Mouse (Mus musculus): ENCODE measurements at regions not wholly inside any gene's neighbourhood (a gene's known extent, or its start where the extent isn't known, plus 50 kb on each side); places are given as distances from the start of the nearest gene placed in this dataset.
"Not testable (repeated sequence)": the region's sequence is repeated elsewhere in the genome, so short reads cannot be mapped to it uniquely, and the experiment has no call there.

- no peak for DNase-seq (ENCODE audit: low spot score)
Measured at GRCm38 (mm10) chr5:74829003-74829402, 126.3 kb upstream of the Lnx1 start.

- no peak for DNase-seq (ENCODE audit: low spot score)
Measured at GRCm38 (mm10) chr5:74827944-74828343, 125.2 kb upstream of the Lnx1 start.

DNA sequence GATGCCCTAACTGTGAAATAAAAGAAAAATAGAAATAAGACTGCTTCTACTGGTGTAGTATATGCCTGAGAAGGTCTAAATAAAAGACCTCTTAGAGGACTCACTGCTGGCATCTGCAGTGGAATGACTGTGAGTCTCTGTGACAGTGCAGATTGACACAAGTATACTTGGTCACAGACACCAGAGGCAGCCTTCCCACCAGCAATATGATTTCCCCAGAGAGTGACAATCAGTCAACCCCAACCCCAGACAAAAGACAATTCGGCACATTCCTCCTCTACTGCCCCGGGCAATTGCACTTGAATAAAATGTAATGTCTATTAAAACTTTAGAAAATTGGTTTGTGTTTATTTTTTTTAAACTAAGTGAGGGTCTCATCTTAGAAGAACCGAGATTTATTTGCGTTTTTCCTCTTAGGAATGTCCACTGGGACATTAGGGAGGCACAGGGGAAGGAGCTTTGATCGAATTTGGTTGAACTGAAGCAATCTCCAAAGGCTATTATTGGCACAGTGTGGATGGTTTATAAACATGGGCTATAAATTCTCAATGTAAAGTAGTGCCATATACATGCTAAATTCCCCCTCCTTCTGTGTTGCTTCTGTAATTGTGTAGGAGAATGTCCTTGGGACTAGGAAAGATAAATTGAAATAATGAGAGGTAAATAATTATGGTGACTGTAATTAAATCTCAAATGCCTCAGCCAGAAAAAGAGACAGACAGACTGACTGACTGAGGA is 123.0 kb upstream of the Lnx1 start:
- DNase-seq (ENCODE audit: low spot score): no peak

GRCm38 (mm10) chr5:74823719-74824118 is 121.0 kb upstream of the Lnx1 start:
- DNase-seq (ENCODE audit: low spot score): no peak

DNA sequence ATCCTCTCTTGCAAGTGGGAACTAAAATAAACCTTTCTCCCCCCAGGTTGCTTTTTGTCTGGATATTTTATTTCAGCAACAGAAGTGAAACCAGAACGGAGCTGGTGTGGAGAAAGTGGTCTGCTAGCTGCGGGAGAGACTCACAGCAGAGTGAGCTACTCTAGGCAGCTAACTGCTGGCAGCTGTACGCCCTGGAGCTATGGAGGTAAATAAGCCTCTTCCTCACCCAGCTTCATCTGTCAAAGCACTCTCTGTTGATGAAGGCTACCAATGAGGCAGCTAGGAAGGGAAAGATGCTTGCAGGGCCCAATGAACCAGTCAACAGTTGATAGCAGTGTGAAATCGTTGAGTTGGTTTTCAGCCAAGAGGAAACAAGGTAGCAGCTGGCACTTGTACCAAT is 119.3 kb upstream of the Lnx1 start:
- no peak for DNase-seq (ENCODE audit: low spot score)

GRCm38 (mm10) chr5:74816523-74816922 is 113.8 kb upstream of the Lnx1 start:
- no peak for DNase-seq (ENCODE audit: low spot score)

DNA sequence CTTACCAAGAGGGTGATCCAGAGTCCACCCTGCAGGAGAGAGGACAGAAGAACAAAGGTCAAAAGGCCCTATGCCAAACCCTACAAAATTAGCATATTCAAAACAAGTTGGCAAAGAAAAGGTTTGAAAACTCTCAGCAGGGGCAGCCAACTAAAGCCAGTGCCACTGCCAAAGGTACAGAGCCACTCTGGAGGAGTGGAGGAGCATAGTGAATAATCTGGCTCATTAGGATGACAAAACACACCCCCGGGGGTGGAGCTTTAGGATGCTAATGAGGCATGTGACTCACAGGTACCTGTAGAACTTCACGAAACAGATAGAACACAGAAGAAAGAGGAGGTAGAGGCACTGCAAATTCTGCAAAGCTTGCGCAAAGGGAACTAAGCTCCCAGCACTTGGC is 110.7 kb upstream of the Lnx1 start:
- no peak for DNase-seq (ENCODE audit: low spot score)

GRCm38 (mm10) chr5:74811046-74811445 is 108.3 kb upstream of the Lnx1 start:
- DNase-seq (ENCODE audit: low spot score): no peak

DNA sequence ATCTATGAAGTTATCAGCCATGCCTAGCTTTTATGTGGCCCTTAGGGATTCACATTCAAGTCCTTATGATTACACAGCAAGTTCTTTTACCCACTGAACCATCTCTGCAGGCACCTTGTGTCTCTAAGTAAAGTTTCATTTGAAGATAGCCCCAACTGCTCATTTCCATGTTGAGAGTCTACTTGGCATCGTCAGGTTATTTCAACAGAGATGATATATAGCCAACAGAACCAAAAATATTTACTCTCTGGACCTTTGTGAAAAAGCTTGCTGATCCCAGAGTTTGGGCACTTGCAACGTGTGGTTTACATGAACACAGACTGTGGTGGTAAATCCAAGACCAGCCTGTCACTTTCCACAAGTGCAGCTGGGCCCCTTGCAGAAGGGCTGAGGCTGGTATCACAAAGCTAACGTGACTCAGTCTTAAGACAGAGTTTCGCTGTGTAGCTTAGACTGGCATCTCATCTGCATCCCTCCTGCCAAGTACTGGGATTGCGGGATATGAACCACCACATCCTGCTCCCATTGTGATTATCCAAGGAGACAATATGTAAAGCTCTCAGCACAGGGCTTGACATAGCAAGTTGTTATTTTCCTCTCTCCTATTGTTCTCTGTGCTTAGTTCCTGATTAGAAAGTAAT is 105.0 kb upstream of the Lnx1 start:
- DNase-seq (ENCODE audit: low spot score): no peak

- no peak for DNase-seq (ENCODE audit: low spot score)
Measured at GRCm38 (mm10) chr5:74801946-74802345, 99.2 kb upstream of the Lnx1 start.

DNA sequence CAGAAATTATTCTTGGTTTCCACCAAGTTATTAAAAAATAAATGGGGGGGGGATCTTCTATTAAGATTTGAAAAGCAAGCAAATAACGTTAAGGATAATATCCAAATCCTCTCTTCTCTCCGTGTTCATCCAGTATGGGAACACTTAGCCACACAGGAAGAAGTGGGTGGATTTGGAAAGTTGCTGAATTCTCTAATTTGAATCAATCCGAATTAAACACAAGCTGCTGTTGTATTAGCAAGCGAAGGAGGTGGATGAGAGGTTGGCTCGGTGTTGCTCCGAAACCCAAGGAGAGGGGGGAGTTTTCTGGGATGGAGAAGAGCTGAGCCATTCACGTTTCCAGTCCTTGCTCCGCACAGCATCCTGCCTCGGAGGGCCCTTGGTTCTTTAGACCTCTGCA is 97.6 kb upstream of the Lnx1 start:
- no peak for DNase-seq (ENCODE audit: low spot score)

GRCm38 (mm10) chr5:74796421-74797067 is 93.8 kb upstream of the Lnx1 start:
- DNase-seq (ENCODE audit: low spot score): no peak

DNA sequence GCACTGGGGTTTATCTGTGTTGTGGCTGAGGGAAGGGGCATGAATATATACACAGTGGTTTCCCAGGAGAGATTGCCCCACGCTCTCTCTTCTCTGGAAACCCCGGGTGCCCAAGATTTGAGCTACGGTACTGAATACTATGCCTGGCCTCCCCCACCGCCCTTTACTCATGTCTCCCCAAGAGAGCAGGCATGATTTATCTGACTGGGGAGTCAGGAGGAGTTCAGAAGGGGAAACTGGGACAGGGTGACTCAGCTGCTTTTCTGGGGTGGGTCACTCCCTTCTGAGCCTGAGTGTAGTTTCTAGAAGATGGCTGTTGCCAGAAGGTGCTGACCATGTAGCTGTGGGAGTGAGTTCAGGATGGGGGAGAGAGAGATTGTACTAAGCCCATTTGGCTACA is 92.0 kb upstream of the Lnx1 start:
- DNase-seq (ENCODE audit: low spot score): no peak

GRCm38 (mm10) chr5:74793431-74793830 is 90.7 kb upstream of the Lnx1 start:
- DNase-seq (ENCODE audit: low spot score): no peak

GRCm38 (mm10) chr5:74792936-74793335 is 90.2 kb upstream of the Lnx1 start:
- no peak for DNase-seq (ENCODE audit: low spot score)

DNA sequence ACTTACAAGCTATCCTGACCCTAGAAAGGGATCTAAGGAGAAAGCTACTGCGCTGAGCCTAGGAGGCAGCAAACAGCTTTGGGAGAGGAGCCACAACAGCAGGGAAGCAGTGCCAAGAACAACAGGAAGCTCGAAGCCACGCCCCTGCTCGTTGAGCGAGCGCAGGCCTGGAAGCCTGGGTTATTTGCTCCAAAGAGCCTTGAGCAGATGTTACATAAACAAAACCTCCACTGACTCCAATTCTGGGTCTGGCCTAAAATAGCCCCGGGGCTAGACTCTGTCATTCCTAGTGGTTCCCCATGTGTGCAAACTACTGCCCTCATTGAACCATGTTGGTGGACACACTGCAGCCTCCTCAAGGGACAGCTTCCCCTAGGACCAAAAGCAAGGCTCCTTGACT is 89.6 kb upstream of the Lnx1 start:
- peak; percentile 77 for DNase-seq (ENCODE audit: low spot score)

GRCm38 (mm10) chr5:74790501-74790900 is 87.8 kb upstream of the Lnx1 start:
- DNase-seq (ENCODE audit: low spot score): not testable (repeated sequence)

DNA sequence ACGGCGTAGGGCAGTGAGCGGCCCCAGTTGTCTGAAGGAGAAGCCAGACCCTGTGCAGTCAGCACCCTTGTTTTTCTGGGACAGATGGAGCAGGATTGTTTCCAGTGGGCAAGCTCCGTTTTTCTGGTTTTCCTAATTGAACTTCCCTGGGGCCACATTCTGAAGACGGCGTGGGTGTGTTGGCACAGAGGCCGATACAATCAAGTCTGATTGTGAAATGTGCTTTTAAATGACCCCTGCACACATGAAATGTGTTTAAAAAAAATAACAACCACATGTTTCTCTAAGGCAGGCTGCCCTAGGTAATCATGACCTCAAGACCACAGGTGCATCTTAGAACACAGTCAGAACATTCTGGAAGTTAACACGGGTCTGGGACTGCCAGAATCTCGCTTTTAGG is 81.2 kb upstream of the Lnx1 start:
- no peak for DNase-seq (ENCODE audit: low spot score)

DNA sequence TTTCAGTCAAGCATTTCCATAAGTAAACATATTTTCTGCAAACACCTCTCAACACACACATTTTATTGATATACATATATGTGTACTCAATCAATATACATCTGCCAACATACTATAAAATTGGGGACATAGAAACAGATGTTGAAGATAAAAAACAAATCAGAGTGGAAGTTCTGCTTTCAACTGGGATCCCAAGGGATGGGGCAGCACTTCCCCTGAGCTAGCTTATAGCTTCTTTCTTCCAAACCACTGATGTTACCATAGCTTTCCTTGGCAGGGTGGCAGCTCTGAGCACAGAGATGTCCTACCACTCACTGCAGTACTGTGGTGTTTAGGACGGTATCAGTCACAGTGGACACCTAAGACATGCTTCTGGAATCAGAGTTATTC is 75.4 kb upstream of the Lnx1 start:
- no peak for DNase-seq (ENCODE audit: low spot score)

DNA sequence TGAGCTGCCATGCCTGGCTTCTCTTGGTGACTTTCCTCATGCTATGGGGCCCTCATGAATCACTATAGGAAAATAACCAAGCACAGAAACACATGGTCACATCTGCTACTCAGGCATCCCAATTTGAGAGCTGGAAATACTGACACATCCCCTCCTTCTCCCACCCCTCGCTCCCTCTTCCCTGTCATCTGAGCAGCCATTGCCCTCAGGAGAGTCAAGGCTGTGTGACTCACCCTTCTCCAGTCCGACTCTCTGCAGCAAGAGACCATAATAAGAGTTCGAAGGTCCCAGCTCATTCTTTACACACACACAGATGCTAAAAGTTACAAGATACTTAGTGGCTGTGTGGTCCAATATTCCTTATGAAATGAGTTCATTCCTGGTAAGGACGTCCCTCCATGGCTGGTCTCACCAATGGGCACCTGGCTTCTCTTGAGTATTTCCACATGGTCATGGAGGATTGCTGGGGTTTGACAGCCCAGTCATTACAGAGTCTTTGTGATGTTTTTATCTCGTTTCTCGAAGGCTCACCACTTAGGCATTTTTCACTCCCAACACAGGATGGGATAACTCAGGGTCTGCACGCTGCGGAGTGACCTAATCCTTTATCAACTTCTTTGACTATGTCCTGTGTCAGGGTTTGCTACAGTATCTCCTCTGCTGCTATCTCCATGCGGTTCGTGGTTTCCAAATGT is 74.8 kb upstream of the Lnx1 start:
- DNase-seq (ENCODE audit: low spot score): no peak

DNA sequence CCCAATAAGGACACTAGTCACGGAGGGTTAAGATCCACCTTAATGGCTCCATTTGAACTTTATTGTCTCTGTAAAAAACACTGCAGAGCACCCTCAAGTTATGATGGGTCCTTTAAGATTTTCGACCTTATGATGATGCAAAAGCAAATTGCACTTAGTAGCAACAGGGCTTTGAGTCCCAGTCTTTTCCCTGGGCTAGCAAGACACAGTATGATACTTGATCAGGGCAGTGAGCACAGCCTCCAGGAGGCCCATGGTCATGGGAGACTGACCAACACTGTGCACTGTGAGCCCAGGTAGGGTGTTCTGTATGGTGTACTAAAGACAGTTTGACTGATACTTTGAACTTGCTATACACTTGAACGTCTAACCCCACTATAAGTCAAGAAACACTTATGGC is 73.4 kb upstream of the Lnx1 start:
- DNase-seq (ENCODE audit: low spot score): no peak

- no peak for DNase-seq (ENCODE audit: low spot score)
Measured at GRCm38 (mm10) chr5:74775596-74775995, 72.9 kb upstream of the Lnx1 start.

Measured in ovary, postnatal 14 days (tissue).